Mouse (Mus musculus): ENCODE results near the gene Nxnl1.

Nxnl1 gene

DNA sequence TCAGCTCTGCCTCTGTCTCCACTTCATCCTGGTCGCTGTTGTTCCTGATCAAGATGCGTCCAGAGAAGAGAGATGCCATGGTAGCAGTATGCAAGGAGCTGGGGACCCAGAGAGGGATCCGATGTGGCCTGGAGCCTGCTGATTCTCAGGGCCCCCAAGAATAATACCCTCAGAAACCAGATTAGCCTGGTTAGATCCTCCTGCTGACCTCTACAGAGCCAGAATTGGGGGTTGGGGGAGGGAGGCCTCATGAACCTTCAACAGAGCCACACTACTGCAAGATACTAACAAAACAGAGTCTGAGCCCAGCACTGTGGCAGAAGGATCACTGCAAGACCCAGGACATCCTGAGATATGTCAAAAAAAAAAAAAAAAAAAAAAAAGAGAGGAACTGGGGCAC is at the start of gene Nxnl1:
Gene Nxnl1 (minus strand): TSS at position 101 of the 400 bp plus-strand sequence.
- DNase-seq (ENCODE audit: low spot score): no peak

DNA sequence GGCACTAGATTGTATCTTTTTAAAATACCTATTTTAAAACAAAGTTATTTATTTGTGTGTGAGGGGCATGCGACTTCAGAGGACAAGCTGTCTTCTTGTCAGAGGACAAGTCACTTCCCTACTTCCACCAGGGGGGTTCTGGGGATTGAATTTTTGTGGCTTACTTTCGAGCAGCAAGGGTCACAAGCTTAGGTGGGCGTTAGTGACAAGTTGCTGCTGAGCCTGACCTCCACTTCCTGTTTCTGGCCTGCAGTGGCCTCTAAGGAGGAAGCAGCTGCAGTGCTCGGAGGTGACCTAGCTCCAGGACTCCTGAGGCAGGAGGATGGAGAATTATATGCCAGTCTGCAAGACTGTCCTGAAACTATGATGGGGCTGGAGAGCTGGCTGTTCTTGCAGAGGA is 47.0 kb upstream of the Nxnl1 start:
- DNase-seq (ENCODE audit: low spot score): no peak

DNA sequence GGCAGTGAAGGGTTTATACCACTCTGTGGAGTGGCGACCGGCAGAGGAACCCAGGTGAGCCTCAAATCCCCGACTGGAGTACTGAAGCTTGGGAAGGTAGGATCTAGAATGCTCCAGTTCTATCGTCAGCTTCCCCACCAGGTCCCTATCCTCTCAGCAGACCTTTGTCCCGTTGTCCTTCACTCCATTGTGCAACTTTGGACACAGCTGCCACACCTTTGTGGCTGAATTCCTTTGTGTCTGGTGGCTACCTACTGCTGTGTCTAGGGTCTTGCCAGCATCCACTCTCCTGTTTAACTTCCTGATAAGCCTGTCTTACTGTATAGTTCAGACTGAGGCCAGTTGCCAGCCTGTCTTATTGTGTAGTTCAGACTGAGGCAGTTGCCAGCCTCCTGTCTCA is 45.7 kb upstream of the Nxnl1 start:
- DNase-seq (ENCODE audit: low spot score): no peak

DNA sequence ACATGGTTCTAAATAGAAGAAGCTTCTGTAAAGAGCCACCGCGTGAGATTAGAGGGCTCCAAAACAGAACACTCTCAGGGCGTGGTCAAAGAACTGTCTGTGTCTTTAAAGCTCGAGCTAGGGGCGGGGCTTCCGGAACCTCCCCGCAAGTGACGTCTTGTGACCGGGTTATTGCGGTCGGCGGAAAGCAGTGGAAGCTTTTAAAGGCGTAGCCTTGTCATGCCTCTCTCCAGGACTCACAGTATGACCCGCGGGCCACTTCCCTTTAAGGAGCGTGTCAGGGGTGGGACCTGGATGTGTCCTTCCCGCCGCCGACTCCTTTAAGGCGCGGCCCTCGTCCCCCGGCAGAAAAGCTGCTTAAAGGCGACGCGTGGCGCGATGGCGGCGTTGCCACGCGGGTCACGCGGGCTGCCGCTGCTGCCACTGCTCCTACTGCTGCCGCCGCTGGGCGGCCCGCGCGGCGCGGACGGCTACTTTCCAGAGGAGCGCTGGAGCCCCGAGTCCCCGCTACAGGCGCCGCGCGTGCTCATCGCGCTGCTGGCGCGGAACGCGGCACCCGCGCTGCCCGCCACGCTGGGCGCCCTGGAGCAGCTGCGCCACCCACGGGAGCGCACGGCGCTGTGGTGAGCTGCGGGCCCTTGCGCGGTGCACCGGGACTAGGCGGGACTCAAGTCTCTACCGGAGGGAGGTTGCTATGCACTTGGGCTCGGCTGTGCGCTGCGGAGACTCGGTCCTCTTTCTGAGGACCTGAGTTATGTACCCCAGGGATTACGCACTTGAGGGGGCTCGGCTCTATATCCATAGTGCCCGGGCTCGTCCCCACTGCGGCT is 44.6 kb upstream of the Nxnl1 start, which contains the start of gene Colgalt1:
Gene Colgalt1 (plus strand): TSS at position 177 of the 830 bp plus-strand sequence.
- peak; percentile 96 for DNase-seq (ENCODE audit: low spot score)

DNA sequence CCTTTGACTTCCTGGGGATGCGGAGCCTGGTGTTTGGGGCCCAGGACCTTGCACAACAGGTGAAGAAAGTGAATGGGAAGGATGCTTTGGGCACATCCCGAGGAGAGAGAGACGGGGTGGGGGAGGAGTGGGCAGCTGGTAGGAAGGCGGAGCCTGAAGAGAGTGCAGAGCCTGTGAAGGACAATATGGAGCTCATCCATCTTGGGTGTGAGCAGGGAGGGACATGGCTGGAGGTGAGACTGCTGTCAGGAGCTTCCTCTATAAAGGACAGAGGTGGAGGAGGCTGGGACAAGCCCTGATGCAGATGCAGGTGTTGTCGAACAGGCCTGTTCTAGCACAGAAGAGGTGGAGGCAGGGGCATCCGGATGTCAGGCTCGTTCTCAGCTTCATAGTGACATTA is 37.6 kb upstream of the Nxnl1 start:
- DNase-seq (ENCODE audit: low spot score): no peak

DNA sequence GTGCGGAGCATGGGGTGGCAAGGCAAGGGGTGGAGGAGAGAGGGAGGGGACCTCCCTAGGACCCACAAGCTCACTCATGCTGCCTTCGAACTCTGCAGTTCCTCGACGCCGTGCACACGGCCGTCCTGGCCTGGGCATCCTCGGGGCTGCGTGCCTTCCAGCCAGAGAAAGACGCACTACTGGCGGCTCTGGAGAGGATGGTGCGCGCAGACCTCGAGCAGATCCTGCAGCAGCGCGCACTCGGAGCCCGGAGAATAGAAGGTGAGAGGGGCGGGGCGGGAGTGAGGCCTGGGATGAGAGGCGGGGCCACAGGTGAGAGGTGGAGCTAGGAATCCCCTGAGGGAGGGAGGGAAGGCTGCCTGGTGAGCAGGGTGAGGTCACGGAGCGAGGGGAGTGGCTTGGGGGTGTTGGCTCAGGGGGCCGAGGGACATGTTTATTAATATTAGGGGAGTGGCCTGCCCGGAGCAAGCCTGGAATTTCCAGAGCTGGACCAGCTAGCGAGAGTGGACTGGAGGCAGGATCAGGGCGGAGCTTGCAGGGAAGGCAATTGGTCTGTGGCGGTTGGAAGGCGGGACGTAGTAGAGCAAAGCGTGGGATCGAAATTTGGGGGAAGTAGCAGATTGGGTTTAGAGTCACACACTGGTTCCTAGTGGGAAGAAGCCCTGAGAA is 36.4 kb upstream of the Nxnl1 start:
- DNase-seq (ENCODE audit: low spot score): peak; percentile 81

DNA sequence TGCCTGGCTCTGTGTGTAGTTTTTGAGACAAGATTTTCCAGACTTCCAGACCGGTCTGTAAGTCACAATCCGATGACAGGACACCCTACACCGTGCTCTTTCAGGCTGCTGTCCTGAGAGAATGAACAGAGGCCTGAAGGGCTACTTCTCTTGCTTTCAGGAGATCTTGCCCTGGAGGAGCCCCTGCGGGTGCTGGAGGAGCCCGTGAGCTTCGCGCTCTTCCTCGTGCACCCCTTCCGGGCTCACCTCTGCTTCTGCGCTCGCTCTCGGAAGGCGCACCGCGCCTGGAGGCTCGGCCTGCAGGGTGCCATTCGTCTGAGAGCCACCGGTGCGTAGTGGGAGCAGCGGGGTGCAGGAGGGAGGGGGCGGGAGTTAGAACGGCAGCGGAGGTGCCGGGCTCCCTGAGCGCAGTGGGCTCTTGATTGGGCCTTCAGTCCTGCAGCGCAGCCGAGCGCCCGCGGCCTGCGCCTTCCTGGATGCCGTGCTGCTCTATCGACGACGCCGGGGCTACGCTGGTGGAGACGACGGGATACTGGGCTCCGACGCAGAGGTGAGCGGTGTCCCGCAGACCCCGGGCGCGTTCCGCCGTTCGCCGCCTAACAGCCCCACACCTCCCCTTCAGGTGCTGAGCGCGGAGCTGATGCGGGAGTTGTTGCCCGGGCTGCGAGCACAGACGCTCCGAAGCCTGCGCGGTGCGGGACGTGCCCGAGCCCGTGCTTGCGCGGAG is 35.7 kb upstream of the Nxnl1 start:
- no peak for DNase-seq (ENCODE audit: low spot score)

DNA sequence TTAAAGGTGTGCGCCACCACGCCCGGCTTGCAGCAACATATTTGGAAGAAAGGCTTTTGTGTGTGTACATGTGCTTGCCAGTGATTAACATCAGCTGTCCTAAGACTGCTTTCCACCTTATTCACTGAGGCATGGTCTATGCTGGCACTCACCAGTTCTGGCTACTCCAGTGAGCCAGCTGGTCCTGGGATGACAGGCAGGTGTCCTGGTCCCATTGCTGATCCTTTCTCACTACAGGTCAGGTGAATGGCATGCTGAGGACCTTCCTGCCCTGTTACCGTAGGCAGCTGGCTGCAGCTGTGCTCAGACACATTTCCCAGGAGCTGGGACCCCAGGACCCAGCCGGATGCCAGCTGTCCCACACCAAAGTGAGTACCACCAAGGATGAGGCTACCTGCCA is 32.4 kb upstream of the Nxnl1 start:
- DNase-seq (ENCODE audit: low spot score): no peak

DNA sequence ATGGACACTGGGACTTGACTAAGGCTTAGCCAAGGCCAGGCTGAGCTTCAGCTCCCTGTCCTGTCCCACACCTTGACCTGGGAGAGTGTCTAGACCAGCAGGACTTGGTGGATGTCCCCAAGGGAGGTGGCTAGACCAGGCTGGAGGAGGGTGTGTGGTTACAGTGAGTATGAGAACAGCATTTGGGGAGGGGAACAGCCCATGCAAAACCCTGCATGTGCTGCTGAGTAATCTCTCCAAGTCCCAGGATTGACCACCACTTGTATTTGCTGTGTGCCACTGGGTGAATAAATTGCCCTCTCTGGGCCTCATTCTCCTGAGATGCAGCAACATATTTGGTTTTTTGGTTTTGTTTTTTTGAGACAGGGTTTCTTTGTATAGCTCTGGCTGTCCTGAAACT is 32.0 kb upstream of the Nxnl1 start:
- DNase-seq (ENCODE audit: low spot score): no peak

DNA sequence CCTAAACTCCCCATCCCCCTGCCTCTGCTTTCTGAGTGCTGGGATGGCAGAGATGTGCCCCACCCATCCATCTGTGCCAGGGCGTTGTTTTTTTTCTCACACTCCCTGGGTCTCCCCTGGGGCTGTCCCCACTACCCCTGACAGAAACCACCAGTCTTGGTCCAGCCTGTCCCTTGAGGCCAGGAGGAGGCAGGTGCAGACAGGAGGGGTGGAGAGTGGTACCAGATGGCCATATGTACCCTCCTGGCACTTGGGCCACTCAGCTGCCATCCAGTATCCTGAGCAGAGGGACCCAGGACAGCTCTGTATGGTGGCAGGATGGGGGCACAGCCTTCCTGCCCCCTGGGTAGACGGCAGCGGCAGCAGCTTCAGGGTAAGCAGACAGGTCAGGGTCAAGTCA is 31.1 kb upstream of the Nxnl1 start, which contains the start of gene Fam129c:
Gene Fam129c (plus strand): TSS at position 198 of the 400 bp plus-strand sequence.
- no peak for DNase-seq (ENCODE audit: low spot score)

DNA sequence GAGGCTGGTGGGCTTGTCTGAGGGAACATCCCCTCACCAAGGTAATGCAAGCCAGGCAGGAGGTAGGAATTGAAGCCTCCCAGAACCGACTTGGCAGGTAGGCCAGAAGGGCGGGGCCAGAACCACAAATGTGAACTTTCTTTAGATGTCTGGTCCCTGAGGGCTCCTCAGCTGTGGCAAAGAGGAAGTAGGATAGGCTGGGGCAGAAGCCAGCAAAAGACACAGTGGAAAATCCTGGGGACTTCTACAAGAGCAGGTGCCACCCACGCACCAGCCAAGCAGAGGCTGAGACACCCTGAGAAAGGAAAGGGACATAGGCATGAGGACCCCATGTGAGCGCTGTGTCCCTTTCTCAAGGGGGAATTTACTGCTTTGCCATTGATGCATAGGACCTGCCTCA is 30.4 kb upstream of the Nxnl1 start:
- DNase-seq (ENCODE audit: low spot score): no peak

DNA sequence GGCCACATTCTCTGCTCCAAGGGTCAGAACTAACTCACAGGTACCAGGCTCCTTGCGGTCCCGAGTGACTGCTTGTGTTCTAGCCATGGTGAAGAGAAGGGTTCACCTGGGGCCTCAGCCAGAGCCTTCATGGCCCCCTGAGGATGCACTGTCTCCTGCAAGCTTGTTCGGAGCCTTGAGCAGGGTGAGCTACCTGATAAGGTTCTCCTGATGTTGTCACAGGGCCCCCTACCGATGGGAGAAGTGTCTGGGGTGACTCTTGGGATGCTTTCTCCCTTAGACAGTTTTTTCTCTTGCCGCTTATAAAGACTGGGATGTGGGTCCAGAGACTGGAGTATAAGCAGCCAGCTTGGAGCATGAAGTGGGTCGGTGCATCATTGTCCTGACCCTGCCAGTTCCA is 30.0 kb upstream of the Nxnl1 start:
- DNase-seq (ENCODE audit: low spot score): no peak

DNA sequence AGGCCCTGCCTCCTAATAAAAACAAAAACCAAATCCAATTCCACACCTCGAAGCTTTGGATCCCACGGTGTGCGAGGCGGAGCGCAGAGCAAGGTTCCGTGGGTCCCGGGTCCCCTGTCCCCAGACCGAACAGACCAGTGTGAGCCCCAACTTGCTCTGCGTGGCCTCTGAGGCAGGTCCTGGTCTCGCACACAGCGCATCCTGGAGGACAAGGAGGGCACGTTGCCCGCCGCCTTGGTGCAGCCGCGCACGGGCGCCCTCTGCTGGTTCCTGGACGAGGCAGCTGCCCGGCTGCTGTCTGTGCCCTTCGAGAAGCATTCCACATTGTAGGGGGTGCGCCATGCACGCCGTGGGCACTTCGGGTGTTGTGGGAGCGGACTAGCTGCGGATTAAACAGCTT is 29.5 kb upstream of the Nxnl1 start:
- DNase-seq (ENCODE audit: low spot score): peak; percentile 96

DNA sequence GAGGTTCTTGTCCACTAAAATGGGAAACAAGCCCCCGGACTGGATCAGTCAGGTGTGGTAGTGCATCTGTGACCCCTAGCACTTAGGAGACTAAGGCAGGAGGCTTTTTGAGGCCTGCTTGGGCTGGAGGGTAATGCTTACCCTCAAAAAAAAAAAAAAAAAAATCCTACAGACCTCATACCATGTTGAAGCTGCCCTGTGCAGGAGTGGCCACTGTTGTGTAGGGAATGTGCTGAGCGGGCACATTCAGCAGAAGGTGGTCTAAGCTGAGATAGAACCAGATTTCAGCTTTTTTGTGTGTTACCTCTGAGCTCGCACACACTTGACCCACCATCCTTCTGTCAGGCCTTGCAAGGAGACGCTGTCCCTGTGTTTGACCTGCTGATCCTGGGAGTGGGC is 27.9 kb upstream of the Nxnl1 start:
- no peak for DNase-seq (ENCODE audit: low spot score)

DNA sequence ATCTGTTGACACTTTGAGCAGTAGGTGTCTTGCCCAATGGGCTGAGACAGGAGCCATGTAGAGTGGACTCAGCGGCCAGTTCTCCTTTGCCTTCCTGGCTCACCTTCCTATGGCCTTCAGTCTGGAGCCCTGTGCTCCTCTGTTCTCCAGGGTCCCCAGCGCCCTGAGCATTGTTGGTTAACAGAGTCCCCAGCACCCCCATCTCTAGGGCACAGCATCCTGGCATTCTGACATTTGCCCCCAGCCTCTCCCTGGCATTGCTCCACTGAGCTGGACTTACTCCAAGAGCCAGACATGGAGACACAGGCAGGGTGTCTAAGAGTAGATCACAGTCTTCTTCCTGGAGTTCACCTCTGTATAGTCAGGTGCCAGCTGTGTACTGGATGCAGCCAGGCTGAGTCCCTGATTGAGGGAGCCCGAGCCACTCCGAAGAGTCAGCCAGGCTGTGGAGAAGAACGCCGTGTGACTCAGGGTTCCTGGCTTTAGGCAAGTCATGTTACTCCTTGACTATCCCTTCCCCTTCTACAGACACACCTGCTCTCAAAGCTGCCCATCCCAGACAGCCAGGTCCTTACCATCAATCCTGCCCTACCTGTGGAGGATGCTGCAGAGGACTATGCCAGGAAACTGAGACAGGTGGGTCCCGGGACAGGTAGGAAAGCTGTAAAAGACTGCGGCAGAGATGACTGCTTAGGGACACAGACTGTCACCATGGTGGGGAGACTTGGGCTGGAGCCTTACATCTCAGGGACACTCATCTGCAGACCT is 27.3 kb upstream of the Nxnl1 start:
- no peak for DNase-seq (ENCODE audit: low spot score)

DNA sequence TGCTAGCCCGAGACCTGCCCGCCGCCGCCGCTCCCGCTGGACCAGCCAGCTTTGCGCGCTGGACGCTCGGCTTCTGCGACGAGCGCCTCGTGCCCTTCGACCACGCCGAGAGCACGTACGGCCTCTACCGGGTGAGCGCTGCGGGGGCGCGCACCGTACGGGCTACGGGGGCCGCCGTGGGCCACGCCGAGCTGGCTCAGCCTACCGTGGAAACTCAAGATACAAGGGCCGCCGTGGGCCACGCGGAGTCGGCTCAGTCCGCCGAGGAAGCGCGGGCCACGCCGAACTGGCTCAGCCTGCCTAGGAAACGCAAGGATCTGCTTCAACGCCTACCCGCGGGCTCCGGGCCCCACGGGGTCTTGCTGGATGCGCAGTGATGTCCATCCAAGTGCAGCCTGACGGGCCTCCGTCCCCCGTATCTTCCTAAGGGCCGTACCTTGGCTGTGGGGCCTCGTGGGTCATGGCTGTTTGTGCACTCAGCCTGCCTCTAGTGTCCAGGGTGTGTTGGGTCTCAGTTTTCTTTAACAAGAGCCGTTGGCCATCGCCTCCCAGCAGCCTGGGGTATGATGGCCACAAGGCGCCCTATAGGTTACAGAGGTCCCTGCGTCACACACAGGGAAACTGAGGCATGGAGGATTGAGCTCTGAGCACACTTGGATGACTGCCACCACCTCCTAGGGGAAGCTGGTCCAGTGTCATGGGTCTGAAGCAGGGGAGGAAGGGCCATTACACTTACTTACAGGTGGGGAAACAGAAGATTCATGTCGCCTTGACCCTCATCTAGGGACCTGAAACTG is 26.2 kb upstream of the Nxnl1 start:
- peak; percentile 80 for DNase-seq (ENCODE audit: low spot score)

DNA sequence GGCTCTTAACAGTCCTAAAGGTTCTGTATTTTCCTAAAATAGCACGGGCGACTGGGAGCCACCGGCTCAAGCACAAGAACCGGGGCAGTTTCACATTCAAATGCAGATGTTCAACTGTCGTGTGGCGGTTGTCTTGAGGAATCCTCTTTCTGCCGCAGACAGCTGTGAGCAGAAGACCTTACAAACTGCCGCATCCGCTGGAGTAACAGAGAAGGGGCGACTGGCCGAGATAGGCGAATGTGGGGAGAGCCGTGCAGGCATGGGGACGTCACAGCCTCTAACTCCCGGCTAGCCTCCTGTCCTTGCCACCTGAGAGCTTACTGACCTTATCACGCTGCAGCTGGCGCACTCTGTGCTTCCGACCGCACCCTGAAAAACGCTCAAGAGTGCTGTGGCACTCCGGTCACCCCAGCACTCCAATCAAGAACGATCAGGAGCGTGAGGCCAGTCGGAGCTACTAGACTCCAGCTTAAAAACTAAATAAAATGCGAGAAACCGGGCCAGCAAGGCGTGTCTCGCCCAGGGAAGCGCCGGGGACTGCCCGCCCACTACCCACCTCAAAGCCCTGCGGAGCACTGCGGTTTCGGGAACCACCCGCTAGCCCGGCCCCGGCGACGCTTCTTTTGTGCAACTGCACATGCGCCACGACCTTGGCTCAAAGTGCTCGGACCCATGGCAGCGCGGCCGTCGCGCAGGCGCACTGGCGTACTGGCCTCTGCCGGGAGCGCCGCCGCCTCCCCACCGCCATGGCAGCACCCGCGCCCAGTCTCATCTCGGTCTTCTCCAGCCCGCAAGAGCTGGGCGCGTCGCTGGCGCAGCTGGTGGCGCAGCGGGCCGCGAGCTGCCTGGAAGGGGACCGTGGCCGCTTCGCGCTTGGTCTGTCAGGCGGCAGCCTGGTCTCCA is 25.3 kb upstream of the Nxnl1 start, which contains the start of gene Pgls:
Gene Pgls (plus strand): TSS at position 706 of the 903 bp plus-strand sequence.
- peak; percentile 95 for DNase-seq (ENCODE audit: low spot score)

DNA sequence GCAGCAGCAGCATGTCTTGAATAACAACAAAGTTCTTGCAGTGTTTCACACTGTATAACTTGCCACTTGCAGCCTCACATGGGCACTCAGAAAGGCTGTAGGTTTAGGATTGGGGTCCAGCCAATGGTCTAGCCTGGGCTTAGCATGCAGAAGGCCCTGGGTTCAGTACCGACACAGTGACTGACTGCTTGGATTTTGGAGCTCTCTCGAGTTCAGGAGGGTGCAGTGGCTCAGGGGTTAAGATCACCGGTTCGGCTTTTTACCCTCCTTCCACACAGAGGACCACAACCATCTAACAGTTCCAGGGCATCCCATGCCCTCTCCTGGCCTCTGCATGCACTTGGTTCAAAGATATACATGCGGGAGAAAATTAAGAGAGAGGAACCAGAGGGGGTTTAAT is 24.6 kb upstream of the Nxnl1 start:
- DNase-seq (ENCODE audit: low spot score): no peak

DNA sequence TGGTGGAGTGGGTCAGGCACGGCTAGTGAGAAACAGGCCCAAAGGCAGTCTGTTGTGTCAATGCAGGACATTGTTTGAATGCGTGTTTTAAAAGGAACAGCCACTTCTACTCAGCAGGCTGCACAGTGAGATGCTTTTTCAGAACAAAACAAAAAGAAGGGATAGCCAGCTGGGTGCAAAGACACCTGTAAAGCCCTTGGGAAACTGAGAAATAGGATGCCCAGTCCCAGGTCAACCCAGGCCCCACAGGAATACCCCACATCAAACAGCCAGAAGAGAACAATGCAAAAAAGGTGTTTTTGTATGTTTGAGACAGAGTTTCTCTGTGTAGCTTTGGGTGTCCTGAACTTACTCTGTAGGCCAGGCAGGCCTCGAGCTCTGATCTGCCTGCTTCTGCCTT is 22.4 kb upstream of the Nxnl1 start:
- DNase-seq (ENCODE audit: low spot score): no peak

DNA sequence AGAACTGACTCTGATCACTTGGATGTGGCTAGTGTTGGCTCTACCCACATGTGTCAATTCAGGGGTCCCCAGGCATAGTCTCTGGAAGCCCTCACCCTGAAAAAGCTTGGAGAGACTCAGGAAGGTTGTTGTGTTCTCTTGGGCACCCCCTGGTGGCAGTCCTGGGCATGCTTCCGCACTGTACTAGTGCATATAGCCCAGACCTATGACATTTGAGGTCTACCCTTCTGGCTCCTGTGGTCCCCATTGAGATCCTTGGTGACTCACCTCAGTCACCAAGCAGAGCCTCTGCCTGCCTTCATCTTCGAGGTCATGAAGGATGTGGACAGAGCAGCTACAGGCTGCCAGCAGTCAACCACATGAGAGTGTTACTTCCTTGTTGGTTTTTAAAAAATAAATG is 20.5 kb upstream of the Nxnl1 start:
- DNase-seq (ENCODE audit: low spot score): peak; percentile 82
